ENCODE assay signal across 9 mouse cellular contexts in genomic region chr16:29434712-29435111, GRCm38 (mm10). TPM values are rescaled to one million over a fixed set of nuclear protein-coding genes. Genes with fewer than 3 reads are reported as not detected.
DNase-seq lines count a peak whose midpoint lies in the region; ATAC-seq and TF ChIP-seq lines count a peak whose summit lies in the region.
"Had no signal": no experiment of that assay in that cellular context is flagged by ENCODE, and none has a peak within 500 bp of the region (broad histone marks: within the 10 kb centered on the region; RNA-seq: fewer than 3 reads in every experiment).

No protein-coding gene starts in this region.

- no peaks in the 10 kb centered on the region for H3K27me3 ChIP-seq in testis, adult 2 months (ENCODE audit: control insufficient read depth, insufficient read depth, low read length)
- no peaks in the 10 kb centered on the region for H3K27me3 ChIP-seq in forebrain, embryonic 14.5 days (replicated peaks; ENCODE audit: control insufficient read depth, insufficient read depth, low read length)
- no peaks in the 10 kb centered on the region for H3K27me3 ChIP-seq in lung, embryonic 14.5 days (ENCODE audit: insufficient read depth, low read length)

- no peaks in the 10 kb centered on the region for H3K36me3 ChIP-seq in testis, adult 2 months (ENCODE audit: control insufficient read depth, insufficient read depth, low read length)
- H3K36me3 ChIP-seq in forebrain, embryonic 14.5 days (ENCODE audit: control insufficient read depth, insufficient read depth, low read length), result no peaks in the 10 kb centered on the region
- H3K36me3 ChIP-seq in lung, embryonic 14.5 days (ENCODE audit: insufficient read depth), result no peaks in the 10 kb centered on the region

- ATAC-seq in cerebellum, adult (ENCODE audit: insufficient number of reproducible peaks, low FRiP score, low TSS enrichment), result peak; percentile 76
- ATAC-seq in forebrain, embryonic 14.5 days, result peak; percentile 85
- peak; percentile 78 for ATAC-seq in lung, embryonic 14.5 days (ENCODE audit: insufficient read depth)
- no peak for ATAC-seq in inflammation-experienced regulatory T-cells, adult 6 months

- WGBS in forebrain, embryonic 14.5 days, result 19% methylated on average over 5 of the region's 5 CpGs
- 13% methylated on average over 5 of the region's 5 CpGs for WGBS in lung, embryonic 14.5 days

- H3K4me2 ChIP-seq in forebrain, embryonic 14.5 days (ENCODE audit: low read length), result no peak overlapping the region
- no peak overlapping the region for H3K4me2 ChIP-seq in lung, embryonic 14.5 days

- no peak overlapping the region for H3K27ac ChIP-seq in testis, adult 2 months (ENCODE audit: control insufficient read depth, insufficient read depth, low read depth, low read length)
- no peak overlapping the region for H3K27ac ChIP-seq in forebrain, embryonic 14.5 days (ENCODE audit: low read depth, low read length)
- H3K27ac ChIP-seq in lung, embryonic 14.5 days (ENCODE audit: low read depth), result no peak overlapping the region

- no peak overlapping the region for H3K4me3 ChIP-seq in testis, adult 2 months (ENCODE audit: control insufficient read depth, low read depth, low read length)
- H3K4me3 ChIP-seq in forebrain, embryonic 14.5 days (ENCODE audit: low read depth, low read length), result no peak overlapping the region
- H3K4me3 ChIP-seq in lung, embryonic 14.5 days (ENCODE audit: low read depth, low read length), result no peak overlapping the region

- TF ChIP-seq CTCF in testis, adult 2 months (IDR thresholded peaks at IDR 0.05; ENCODE audit: control insufficient read depth, insufficient read depth, insufficient replicate concordance, low read depth, low read length), result peak; percentile 48; the same call in 1 of the 2 replicates
- peak; percentile 77 for TF ChIP-seq CTCF in lung, embryonic 14.5 days (IDR thresholded peaks at IDR 0.05; ENCODE audit: low read depth)

- no peaks in the 10 kb centered on the region for H3K9me3 ChIP-seq in forebrain, embryonic 14.5 days (replicated peaks; ENCODE audit: control insufficient read depth, low read length)
- H3K9me3 ChIP-seq in lung, embryonic 14.5 days (ENCODE audit: low read depth, low read length), result no peaks in the 10 kb centered on the region

- H3K9ac ChIP-seq in forebrain, embryonic 14.5 days (ENCODE audit: low read length), result no peak overlapping the region
- H3K9ac ChIP-seq in lung, embryonic 14.5 days, result no peak overlapping the region

- TF ChIP-seq POLR2A in testis, adult 2 months (IDR thresholded peaks at IDR 0.05; ENCODE audit: control insufficient read depth, low read depth, low read length), result no peak

- DNase-seq in testis, postnatal 14 days (ENCODE audit: low spot score), result no peak
- peak; percentile 68 for DNase-seq in forebrain, embryonic 14.5 days (ENCODE audit: low spot score)
- DNase-seq in kidney, adult 9 months, result peak; percentile 50
- peak; percentile 78 for DNase-seq in lung, embryonic 14.5 days
- peak; percentile 68 for DNase-seq in retina, postnatal 1 day

- H3K4me1 ChIP-seq in testis, adult 2 months (ENCODE audit: control insufficient read depth, insufficient read depth, low read length), result no peaks in the 10 kb centered on the region
- no peaks in the 10 kb centered on the region for H3K4me1 ChIP-seq in forebrain, embryonic 14.5 days (ENCODE audit: control insufficient read depth, insufficient read depth, low read length)
- no peaks in the 10 kb centered on the region for H3K4me1 ChIP-seq in lung, embryonic 14.5 days (ENCODE audit: insufficient read depth)

RNA-seq across cellular contexts. Expression of gene Atp13a5, which starts 56.2 kb away (rescaled TPM):
- 0.04 and 0.05 TPM in 2 replicates for polyA plus RNA-seq in testis, adult 2 months (2012; rRNA removed)
- 0.32 and 0.91 TPM in 2 replicates for polyA plus RNA-seq in forebrain, embryonic 14.5 days (2014; fragmentation: Nextera tagmentation; extraction: Ambion mirVana)
- polyA plus RNA-seq in lung, embryonic 14.5 days (2014; fragmentation: Nextera tagmentation; extraction: Ambion mirVana), result not detected in 2 replicates
- under 1 TPM in 1 of 3 experiments, not detected in 2; 0.17 TPM for polyA plus RNA-seq in inflammation-experienced regulatory T-cells, adult 6 months (2017; shearing (Covaris generic))
- polyA plus RNA-seq: liver, embryonic 16.5 days had no signal
